In the genomic region with DNA sequence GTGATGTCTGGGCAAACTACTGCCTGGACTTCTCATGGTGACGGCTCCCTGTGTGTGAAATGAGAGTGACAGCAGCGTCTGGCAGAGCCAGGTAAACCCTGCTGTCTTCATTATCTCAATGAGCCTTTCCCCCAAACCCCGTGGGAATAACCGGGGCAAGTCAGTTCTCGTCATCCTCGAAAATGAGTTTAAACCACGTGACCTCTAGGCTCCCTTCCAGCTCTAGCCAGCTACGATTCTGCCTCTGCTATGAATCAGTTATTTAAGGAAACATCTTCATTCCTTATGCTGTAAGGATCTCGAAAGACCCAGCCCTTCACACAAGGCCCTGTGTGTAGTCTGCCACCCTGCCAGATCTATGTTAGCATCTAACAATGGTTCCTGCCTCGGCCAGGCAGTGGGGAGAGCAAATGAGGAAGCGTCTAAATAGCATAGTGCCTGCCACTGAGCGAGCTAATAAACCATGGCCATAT, we compare ENCODE assay signal across 9 mouse cellular contexts. TPM values are rescaled to one million over a fixed set of nuclear protein-coding genes. Genes with fewer than 3 reads are reported as not detected.
DNase-seq lines count a peak whose midpoint lies in the region; ATAC-seq and TF ChIP-seq lines count a peak whose summit lies in the region.
"Had no signal": no experiment of that assay in that cellular context is flagged by ENCODE, and none has a peak within 500 bp of the region (broad histone marks: within the 10 kb centered on the region; RNA-seq: fewer than 3 reads in every experiment).

No protein-coding gene starts in this region.

- no peak overlapping the region for H3K4me2 ChIP-seq in lung, embryonic 14.5 days
- H3K4me2 ChIP-seq in lung, postnatal 0 days (replicated peaks; ENCODE audit: low read depth, low read length) = no peak overlapping the region
- H3K4me2 ChIP-seq: liver, embryonic 15.5 days had no signal

- no peak overlapping the region for H3K9ac ChIP-seq in lung, embryonic 14.5 days
- no peak overlapping the region for H3K9ac ChIP-seq in lung, postnatal 0 days (replicated peaks; ENCODE audit: low read depth)
- H3K9ac ChIP-seq: liver, embryonic 15.5 days had no signal

- H3K27me3 ChIP-seq in lung, embryonic 14.5 days (ENCODE audit: insufficient read depth, low read length) = no peaks in the 10 kb centered on the region
- no peaks in the 10 kb centered on the region for H3K27me3 ChIP-seq in lung, postnatal 0 days (replicated peaks; ENCODE audit: insufficient read depth, low read length)
- H3K27me3 ChIP-seq: liver, embryonic 15.5 days had no signal

- TF ChIP-seq EP300 in lung, postnatal 0 days (IDR thresholded peaks at IDR 0.05) = no peak

- no peak for TF ChIP-seq CTCF in lung, embryonic 14.5 days (IDR thresholded peaks at IDR 0.05; ENCODE audit: low read depth)
- no peak for TF ChIP-seq CTCF in lung, postnatal 0 days (IDR thresholded peaks at IDR 0.05)

- WGBS in lung, embryonic 14.5 days = 59% methylated on average over 12 of the region's 12 CpGs
- 54% methylated on average over 12 of the region's 12 CpGs for WGBS in lung, postnatal 0 days

- H3K4me3 ChIP-seq in lung, embryonic 14.5 days (ENCODE audit: low read depth, low read length) = no peak overlapping the region
- no peak overlapping the region for H3K4me3 ChIP-seq in lung, postnatal 0 days (ENCODE audit: low read depth, low read length)
- H3K4me3 ChIP-seq: liver, embryonic 15.5 days had no signal

- DNase-seq in cerebellum, postnatal 14 days = peak; percentile 31 to 59
- DNase-seq in cerebellum, postnatal 36 days = no peak
- peak; percentile 47 for DNase-seq in lung, embryonic 14.5 days
- no peak for DNase-seq in lung, postnatal 0 days (ENCODE audit: low spot score)
- DNase-seq in fibroblast of lung, adult 2 months (ENCODE audit: low read depth) = peak; percentile 46
- DNase-seq in ovary, postnatal 36 days (ENCODE audit: low spot score) = no peak
- DNase-seq in T-cell, adult 2 months (ENCODE audit: low spot score) = no peak

- H3K4me1 ChIP-seq in lung, embryonic 14.5 days (ENCODE audit: insufficient read depth) = no peaks in the 10 kb centered on the region; the same call in 1 of the 2 replicates
- H3K4me1 ChIP-seq in lung, postnatal 0 days (ENCODE audit: insufficient read depth, low read depth, low read length) = no peaks in the 10 kb centered on the region

- no peak overlapping the region for H3K27ac ChIP-seq in lung, embryonic 14.5 days (ENCODE audit: low read depth)
- no peak overlapping the region for H3K27ac ChIP-seq in lung, postnatal 0 days (ENCODE audit: low read length)
- H3K27ac ChIP-seq: liver, embryonic 15.5 days had no signal

- no peak for ATAC-seq in lung, embryonic 14.5 days (ENCODE audit: insufficient read depth)
- ATAC-seq in lung, postnatal 0 days = no peak
- ATAC-seq in megakaryocyte, adult 5-6 weeks (ENCODE audit: poor library complexity, severe bottlenecking) = peak; percentile 27; the same call in 1 of the 2 replicates

- H3K9me3 ChIP-seq in lung, embryonic 14.5 days (ENCODE audit: low read depth, low read length) = no peaks in the 10 kb centered on the region
- H3K9me3 ChIP-seq in lung, postnatal 0 days (ENCODE audit: low read length) = no peaks in the 10 kb centered on the region
- H3K9me3 ChIP-seq: liver, embryonic 15.5 days had no signal

- H3K36me3 ChIP-seq in lung, embryonic 14.5 days (ENCODE audit: insufficient read depth) = no peaks in the 10 kb centered on the region
- no peaks in the 10 kb centered on the region for H3K36me3 ChIP-seq in lung, postnatal 0 days (ENCODE audit: insufficient read depth, low read length)
- H3K36me3 ChIP-seq: liver, embryonic 15.5 days had no signal

RNA-seq across cellular contexts. Expression of a gene that starts 5.4 kb away (rescaled TPM):
- 37.1 and 37.6 TPM in 2 replicates for polyA plus RNA-seq in lung, embryonic 14.5 days (2014; fragmentation: Nextera tagmentation; extraction: Ambion mirVana)
- 9.2 and 10.8 TPM in 2 replicates for polyA plus RNA-seq in lung, postnatal 0 days (2015; fragmentation: Nextera tagmentation; extraction: Ambion mirVana)
- 14.9 and 15.2 TPM in 2 replicates for total RNA-seq in megakaryocyte, adult 5-6 weeks (2015)
- 29.3 and 31.6 TPM in 2 replicates for total RNA-seq in megakaryocyte, adult 5-6 weeks (2017)

RNA-seq across cellular contexts. Expression of a gene that starts 21.4 kb away (rescaled TPM):
- 27.3 and 27.7 TPM in 2 replicates for polyA plus RNA-seq in lung, embryonic 14.5 days (2014; fragmentation: Nextera tagmentation; extraction: Ambion mirVana)
- polyA plus RNA-seq in lung, postnatal 0 days (2015; fragmentation: Nextera tagmentation; extraction: Ambion mirVana) = 19.1 and 20.3 TPM in 2 replicates
- total RNA-seq in megakaryocyte, adult 5-6 weeks (2015) = 38.1 and 51.5 TPM in 2 replicates
- total RNA-seq in megakaryocyte, adult 5-6 weeks (2017) = 24.7 and 27.3 TPM in 2 replicates

RNA-seq across cellular contexts. Expression of a gene that starts 40.7 kb away (rescaled TPM):
- polyA plus RNA-seq in lung, embryonic 14.5 days (2014; fragmentation: Nextera tagmentation; extraction: Ambion mirVana) = 11.6 and 13.4 TPM in 2 replicates
- 19.7 and 20.6 TPM in 2 replicates for polyA plus RNA-seq in lung, postnatal 0 days (2015; fragmentation: Nextera tagmentation; extraction: Ambion mirVana)
- not detected in 2 replicates for total RNA-seq in megakaryocyte, adult 5-6 weeks (2015)
- 1.2 TPM in 1 of 2 replicates, not detected in the other for total RNA-seq in megakaryocyte, adult 5-6 weeks (2017)

Comparison
In these comparisons a context has a peak if more than half of its experiments do, and no peak if none do; other contexts are left out.
1. DNase-seq: peak in cerebellum, postnatal 14 days (2 of 2), lung, embryonic 14.5 days (single experiment) and fibroblast of lung, adult 2 months (single experiment); none in cerebellum, postnatal 36 days (0 of 2), lung, postnatal 0 days (single experiment), ovary, postnatal 36 days (single experiment) and T-cell, adult 2 months (single experiment).